7 mouse cellular contexts compared by ENCODE assay signal in the genomic region with DNA sequence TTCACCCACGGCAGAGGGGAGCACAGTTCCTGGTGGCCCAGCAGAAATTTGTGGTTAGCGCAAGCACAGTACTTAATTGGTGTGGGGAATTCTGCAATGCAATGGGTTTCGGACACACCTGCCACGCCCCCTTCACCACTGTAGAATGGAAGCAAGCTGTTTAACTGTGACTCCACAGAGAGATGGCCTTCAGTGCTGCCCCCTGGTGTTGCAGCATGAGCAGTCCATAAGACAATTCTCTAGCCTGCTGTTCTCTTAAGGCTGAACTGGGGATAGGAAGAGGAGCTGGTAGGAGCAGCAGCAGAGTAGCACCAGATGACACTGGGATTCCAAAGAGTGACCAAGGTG.
DNase-seq lines count a peak whose midpoint lies in the region; ATAC-seq and TF ChIP-seq lines count a peak whose summit lies in the region.

No protein-coding gene starts in this region.

- no peaks in the 10 kb centered on the region for H3K36me3 ChIP-seq in splenic B cell, adult 2 months (ENCODE audit: control insufficient read depth, insufficient read depth, low read length, poor library complexity, severe bottlenecking)

- no peak overlapping the region for H3K27ac ChIP-seq in gastrocnemius, adult 2 months

- intact Hi-C loops in gastrocnemius, adult 2 months (cut with DNase I) = no loop called here

- peak overlapping the region; percentile 52 for H3K4me3 ChIP-seq in gastrocnemius, adult 2 months

- ATAC-seq in common myeloid progenitor, adult 5-6 weeks (replicated peaks; ENCODE audit: low read depth, poor library complexity, severe bottlenecking) = peak; percentile 89

- H3K27me3 ChIP-seq in splenic B cell, adult 2 months (ENCODE audit: control insufficient read depth, insufficient read depth, low read length, poor library complexity, severe bottlenecking) = no peaks in the 10 kb centered on the region

- peak; percentile 86 for DNase-seq in adrenal gland, postnatal 14 days
- DNase-seq in gastrocnemius, adult 2 months = peak; percentile 78
- DNase-seq in induced T-regulatory cell, adult 2 months (ENCODE audit: low read depth) = peak; percentile 11
- DNase-seq in left cerebral cortex, adult 9 months (ENCODE audit: low spot score in 2 of 2) = peak; percentile 23 to 81
- peak; percentile 82 for DNase-seq in mesoderm, embryonic 11.5 days (ENCODE audit: low read depth, low spot score)
- DNase-seq in splenic B cell, adult 2 months (ENCODE audit: low read depth, low spot score) = peak; percentile 2

- TF ChIP-seq CTCF in gastrocnemius, adult 2 months (IDR thresholded peaks at IDR 0.05) = peak; percentile 81

Comparison
In these comparisons a context has a peak if more than half of its experiments do, and no peak if none do; other contexts are left out.
1. DNase-seq: peak in every context shown above with its lines; median percentile 86 in adrenal gland, postnatal 14 days; 82 in mesoderm, embryonic 11.5 days; 78 in gastrocnemius, adult 2 months; 52 in left cerebral cortex, adult 9 months; 11 in induced T-regulatory cell, adult 2 months; 2 in splenic B cell, adult 2 months.